Mouse (Mus musculus): Measurements from ENCODE around the gene Kazald1. TPM values are rescaled to one million over a fixed set of nuclear protein-coding genes. Genes with fewer than 3 reads are reported as not detected.
"Not testable (repeated sequence)": the region's sequence is repeated elsewhere in the genome, so short reads cannot be mapped to it uniquely, and the experiment has no call there.

The Kazald1 gene
- total RNA-seq (2021) = 1 to 10 TPM; 1.6 to 2.0 TPM

GRCm38 (mm10) chr19:45074580-45075322 is at the start of gene Kazald1:
Gene Kazald1 (plus strand): TSS chr19:45075241.
- DNase-seq (ENCODE audit: extremely low spot score in 1 of 2, low spot score in 2 of 2) = peak; percentile 91 to 93
- intact Hi-C loops (cut with DNase I) = loop anchor here (5.0 kb wide), 1 partner anchor 83 kb away; no protein-coding TSS in a partner anchor

DNA sequence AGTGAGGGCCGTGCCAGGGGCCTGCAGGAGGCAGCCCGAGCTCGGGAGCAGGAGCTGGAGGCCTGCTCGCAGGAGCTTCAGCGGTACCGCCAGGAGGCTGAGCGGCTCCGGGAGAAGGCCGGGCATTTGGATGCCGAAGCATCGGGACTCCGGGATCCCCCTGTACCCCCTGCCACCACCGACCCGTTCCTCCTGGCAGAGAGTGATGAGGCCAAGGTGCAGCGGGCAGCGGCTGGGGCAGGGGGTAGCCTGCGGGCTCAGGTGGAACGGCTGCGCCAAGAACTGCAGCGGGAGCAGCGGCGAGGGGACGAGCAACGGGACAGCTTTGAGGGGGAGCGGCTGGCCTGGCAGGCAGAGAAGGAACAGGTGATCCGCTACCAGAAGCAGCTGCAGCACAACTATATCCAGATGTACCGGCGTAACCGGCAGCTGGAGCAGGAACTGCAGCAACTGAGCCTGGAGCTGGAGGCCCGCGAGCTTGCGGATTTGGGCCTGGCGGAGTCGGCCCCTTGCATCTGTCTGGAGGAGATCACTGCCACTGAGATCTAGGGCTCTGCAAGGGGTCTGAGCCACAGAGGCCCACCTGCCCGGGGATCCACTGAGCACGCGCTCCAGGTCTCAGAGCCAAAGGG is 49.0 kb upstream of the Kazald1 start:
- no peak for DNase-seq (ENCODE audit: extremely low spot score in 1 of 2, low spot score in 2 of 2)
- intact Hi-C loops (cut with DNase I) = no loop called here

DNA sequence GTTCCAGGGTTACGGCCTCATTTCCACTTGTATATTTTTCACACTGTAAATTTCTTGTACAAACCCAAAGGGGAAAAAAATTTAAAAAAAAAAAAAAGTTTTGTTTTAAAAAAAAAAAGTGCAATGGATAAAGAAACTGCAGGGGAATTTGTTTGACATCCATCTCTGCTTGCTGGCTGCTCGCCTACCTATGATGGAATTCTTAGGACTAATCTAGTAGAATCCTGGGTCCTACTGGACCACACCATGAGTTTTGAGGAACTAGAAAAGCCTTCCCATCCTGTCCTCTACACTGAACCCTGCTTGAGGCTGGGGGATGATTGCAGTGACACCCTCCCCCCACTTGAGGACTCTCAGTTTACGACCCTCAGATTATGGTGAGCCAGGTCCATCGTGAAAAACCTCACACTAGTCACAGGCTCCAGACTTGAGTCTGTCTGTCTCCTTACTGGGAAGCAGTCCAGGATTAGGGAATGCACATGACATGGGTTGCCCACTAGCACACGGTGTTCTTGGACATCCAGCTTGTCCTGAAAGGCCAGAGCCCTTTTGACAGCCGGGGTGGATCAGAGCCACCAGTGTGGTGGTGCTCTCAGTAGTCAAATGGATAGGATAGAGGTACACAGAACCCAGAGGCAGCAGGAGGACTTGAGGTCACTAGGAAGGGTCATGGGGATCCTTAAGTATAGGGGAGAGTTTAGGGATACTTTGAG is 47.9 kb upstream of the Kazald1 start:
- intact Hi-C loops (cut with DNase I) = no loop called here
- DNase-seq (ENCODE audit: extremely low spot score in 1 of 2, low spot score in 2 of 2) = no peak

- intact Hi-C loops (cut with DNase I) = no loop called here
- DNase-seq (ENCODE audit: extremely low spot score in 1 of 2, low spot score in 2 of 2) = no peak
Measured at GRCm38 (mm10) chr19:45027848-45028247, 47.2 kb upstream of the Kazald1 start.

DNA sequence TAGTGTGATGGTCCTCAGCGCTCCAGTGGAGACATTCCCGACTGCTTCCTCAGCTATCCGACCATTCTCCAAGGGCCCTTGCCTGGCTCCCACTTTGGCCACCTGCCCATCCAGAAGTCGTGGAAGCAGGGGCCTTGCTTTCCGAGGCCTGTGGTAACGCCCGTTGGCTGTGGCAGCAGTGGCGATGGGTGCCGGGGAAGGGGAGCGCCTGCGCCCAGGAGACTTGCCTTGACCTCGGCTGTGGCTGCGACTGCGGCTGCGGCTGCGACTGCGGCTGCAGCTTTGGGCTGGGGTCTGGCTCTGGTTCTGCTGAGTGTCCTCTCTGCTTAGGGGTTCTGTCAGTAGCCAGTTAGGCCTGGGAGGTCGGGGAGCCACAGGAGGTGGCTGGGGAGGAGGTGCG is 46.3 kb upstream of the Kazald1 start:
- no peak for DNase-seq (ENCODE audit: extremely low spot score in 1 of 2, low spot score in 2 of 2)
- intact Hi-C loops (cut with DNase I) = no loop called here

GRCm38 (mm10) chr19:45029571-45029970 is 45.5 kb upstream of the Kazald1 start:
- DNase-seq (ENCODE audit: extremely low spot score in 1 of 2, low spot score in 2 of 2) = no peak
- intact Hi-C loops (cut with DNase I) = no loop called here

DNA sequence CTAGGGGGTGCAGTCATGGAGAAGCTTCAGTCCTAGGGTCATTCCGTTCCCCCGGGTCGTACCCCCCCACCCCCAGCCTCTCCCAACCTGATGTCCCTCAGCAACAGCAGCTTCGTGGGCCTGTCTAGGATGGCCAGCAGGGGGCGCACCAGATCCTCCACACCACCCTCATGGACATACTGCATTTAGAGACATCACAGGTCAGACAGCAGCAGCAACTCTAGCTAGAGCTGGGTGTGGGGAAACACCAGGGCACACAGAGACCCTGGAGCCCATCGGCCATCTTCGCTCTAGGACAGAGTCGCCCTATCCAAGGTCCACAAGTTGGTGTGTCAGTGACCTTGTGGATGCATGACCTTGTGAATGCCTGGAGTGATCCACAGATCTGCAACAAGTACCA is 44.9 kb upstream of the Kazald1 start:
- DNase-seq (ENCODE audit: extremely low spot score in 1 of 2, low spot score in 2 of 2) = peak in 1 of 2 experiments; percentile 81
- intact Hi-C loops (cut with DNase I) = loop anchor here (2.0 to 5.0 kb wide), 2 partner anchors 13 to 38 kb away; no protein-coding TSS in a partner anchor

DNA sequence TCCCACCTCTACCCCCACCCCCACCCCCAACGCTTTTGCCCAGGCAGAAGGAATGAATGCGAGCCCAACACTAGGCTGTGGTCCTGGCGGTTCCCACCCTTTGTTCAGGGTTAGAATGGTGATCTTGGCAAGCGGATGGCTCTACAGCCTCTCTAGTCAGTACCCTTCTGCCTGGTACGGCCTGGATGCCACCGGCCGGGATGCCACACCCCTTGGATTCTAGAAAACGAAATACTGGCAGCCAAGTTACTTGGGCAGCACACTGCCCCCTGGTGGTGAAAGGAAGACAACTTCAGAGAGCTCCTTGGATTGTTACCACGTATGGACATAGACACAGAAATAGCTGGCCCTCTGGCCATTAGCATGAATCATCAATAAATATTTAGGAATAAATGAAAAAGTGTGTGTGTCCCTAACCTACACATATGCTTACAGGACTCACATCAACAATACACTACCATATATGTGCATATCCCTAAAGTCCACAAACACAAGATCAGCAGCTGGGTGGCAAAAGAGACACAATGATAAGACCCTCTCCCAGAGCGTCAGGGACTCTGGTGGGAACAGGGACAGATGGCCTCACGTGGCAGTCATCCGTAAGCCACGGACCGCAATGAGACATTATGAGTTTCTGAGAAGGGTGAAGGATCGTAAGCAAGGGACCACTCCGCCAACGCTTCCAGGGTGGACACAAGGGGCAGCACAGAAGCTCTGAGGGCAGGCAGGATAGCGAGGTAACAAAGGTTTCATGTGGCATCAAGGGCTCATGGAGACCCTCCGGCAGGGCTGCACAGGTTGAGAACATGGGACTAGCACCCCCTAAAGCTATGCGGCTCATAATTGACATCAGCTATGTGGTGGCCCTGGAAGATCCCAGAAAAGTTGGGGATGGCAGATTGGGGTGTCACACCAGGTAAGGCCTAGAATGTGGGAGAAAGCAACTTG is 44.0 kb upstream of the Kazald1 start:
- peak; percentile 71 to 85 for DNase-seq (ENCODE audit: extremely low spot score in 1 of 2, low spot score in 2 of 2)
- intact Hi-C loops (cut with DNase I) = loop anchor here (2.0 to 5.0 kb wide), 2 partner anchors 14 to 39 kb away; no protein-coding TSS in a partner anchor

DNA sequence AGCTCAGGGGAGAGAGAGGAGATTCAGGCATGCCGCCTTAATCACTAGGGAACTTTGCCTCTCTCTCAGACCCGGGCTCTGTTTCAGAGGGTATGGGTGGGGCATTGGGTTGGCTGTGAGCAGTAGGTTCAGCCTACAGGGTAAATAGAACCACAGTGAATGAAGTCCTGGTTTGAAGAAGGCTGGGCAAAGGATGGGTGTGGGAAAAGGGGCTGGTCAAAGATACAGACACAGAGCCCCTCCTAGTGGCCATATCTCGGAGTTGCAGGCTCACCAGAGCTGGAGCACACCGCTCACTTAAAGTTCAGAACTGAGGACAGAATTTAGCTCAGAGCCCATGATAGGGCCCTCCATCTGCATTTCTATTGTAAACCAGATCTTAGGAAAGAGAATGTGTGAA is 43.3 kb upstream of the Kazald1 start:
- peak in 1 of 2 experiments; percentile 84 for DNase-seq (ENCODE audit: extremely low spot score in 1 of 2, low spot score in 2 of 2)
- intact Hi-C loops (cut with DNase I) = loop anchor here (2.0 to 5.0 kb wide), 2 partner anchors 15 to 39 kb away; no protein-coding TSS in a partner anchor

DNA sequence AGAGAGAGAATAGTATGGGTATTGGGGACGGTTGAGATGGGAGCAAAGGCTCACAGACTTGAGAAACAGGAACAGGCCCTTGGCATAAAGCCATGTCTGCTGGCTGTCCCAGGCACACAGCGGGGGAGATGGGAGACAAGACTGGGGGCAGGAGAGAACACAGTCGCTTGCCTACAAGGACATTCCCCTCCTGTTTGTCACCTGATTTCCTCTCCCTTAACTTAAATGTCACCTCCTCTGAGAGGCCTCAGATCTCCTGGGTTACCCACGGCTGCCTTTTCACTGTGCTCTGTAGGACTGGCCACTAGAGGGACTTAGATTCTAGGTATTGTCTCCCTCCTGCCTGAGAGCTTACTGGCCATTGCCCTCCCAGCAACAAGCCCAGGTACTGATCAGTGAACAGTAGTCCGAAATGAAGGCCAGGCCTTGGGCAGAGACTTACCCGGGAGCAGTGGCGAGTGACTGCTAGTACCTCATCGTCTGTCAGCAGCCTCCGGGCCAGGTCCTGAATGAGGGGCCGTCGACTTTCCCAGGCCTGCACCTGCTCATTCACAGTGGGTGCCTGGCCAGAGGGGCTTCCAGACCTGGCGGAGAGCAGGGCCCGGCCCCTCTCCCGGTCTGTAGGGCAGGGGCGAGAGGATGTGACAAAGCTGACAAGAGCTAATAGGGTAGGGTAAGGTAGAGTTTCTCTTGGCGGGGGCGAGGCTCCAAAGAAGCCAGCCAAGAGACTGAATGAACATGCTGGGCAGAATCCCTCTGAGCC is 42.3 kb upstream of the Kazald1 start:
- intact Hi-C loops (cut with DNase I) = loop anchor here (5.0 kb wide), 1 partner anchor 40 kb away; no protein-coding TSS in a partner anchor
- DNase-seq (ENCODE audit: extremely low spot score in 1 of 2, low spot score in 2 of 2) = peak in 1 of 2 experiments; percentile 76

DNA sequence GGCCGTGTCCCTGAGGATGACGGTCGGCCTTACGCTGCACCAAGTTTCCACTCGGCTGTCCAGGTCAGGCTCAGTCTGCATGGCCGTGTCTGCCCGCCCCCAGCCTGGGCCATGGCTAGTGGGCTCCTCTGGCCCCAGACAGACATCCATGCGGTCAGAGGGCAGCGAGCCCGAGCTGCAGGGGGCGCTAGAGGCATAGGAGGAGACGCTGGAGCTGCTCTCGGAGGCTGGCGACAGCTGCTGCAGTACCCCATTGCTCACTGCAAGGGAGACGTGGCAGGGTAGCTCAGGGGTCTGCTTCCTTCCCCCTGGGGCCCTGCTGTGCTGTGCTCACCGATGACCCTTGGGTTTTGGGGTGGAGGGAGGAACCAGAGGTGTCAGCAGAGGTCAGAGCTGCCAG is 38.2 kb upstream of the Kazald1 start:
- intact Hi-C loops (cut with DNase I) = no loop called here
- peak in 1 of 2 experiments; percentile 82 for DNase-seq (ENCODE audit: extremely low spot score in 1 of 2, low spot score in 2 of 2)

GRCm38 (mm10) chr19:45038198-45038597 is 36.8 kb upstream of the Kazald1 start:
- intact Hi-C loops (cut with DNase I); DNase-seq (ENCODE audit: extremely low spot score in 1 of 2, low spot score in 2 of 2): not testable (repeated sequence)

GRCm38 (mm10) chr19:45040214-45040613 is 34.8 kb upstream of the Kazald1 start:
- peak in 1 of 2 experiments; percentile 37 for DNase-seq (ENCODE audit: extremely low spot score in 1 of 2, low spot score in 2 of 2)
- intact Hi-C loops (cut with DNase I) = no loop called here

- DNase-seq (ENCODE audit: extremely low spot score in 1 of 2, low spot score in 2 of 2) = peak in 1 of 2 experiments; percentile 20
- intact Hi-C loops (cut with DNase I) = no loop called here
Measured at GRCm38 (mm10) chr19:45044389-45044927, 30.6 kb upstream of the Kazald1 start.

GRCm38 (mm10) chr19:45045236-45045635 is 29.8 kb upstream of the Kazald1 start:
- intact Hi-C loops (cut with DNase I) = no loop called here
- DNase-seq (ENCODE audit: extremely low spot score in 1 of 2, low spot score in 2 of 2) = no peak

DNA sequence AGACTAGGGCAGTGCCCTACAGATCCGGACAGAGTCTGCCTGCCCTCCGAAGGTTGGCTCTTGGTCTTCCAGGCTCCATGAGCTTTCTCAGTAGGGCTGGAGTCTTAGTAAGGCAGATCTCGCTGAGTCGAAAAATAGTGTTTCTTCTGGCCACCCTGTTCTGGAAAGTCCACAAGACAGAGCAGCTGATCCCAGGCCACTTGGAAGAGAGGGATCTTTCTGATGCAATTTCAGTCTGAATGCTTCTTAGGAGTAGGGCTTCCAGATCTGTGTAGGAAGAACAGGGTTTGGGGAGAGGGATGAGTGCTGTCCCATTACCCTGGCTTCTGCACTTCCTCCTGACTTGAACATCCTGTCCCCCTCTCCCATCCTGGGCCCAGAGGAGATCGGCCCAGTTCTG is 29.4 kb upstream of the Kazald1 start, which contains the start of gene Pdzd7:
TSS of gene Pdzd7 (minus strand) at position 67 of the 400 bp plus-strand sequence.
- intact Hi-C loops (cut with DNase I) = no loop called here
- DNase-seq (ENCODE audit: extremely low spot score in 1 of 2, low spot score in 2 of 2) = no peak

Data from left cerebral cortex, postnatal 10 days (tissue).